Mouse (Mus musculus) adrenal gland, adult 18-20 months (tissue): ENCODE results near the gene Uchl1. TPM values are rescaled to one million over a fixed set of nuclear protein-coding genes. Genes with fewer than 3 reads are reported as not detected.

Experiments used
- DNase-seq, 2 experiments: peaks; one replicate each; pipeline ENCODE4 v3.0.0; 2021 to 2022; ENCODE audit warnings: low spot score in 2 of 2
- long read RNA-seq, 2 experiments: library from polyadenylated mRNA; stranded (forward); transcript quantifications; one replicate each; pipeline ENCODE4 v2.0.0; 2021
- total RNA-seq, 2 experiments: library from RNA; stranded (reverse); gene quantifications; 1 replicate in 1 of 2; 2 replicates in 1 of 2; pipeline ENCODE4 v1.2.3; 2021

The Uchl1 gene
- 100 to 1,000 TPM in 1 of 2 experiments, 10 to 100 TPM in 1; 55.1 to 104 TPM for total RNA-seq
- long read RNA-seq, experiment 1, partial matches to known transcripts = 1 of 28 reads
- long read RNA-seq, experiment 1, other reads (novel, unspliced or antisense) = 22 of 28 reads
- long read RNA-seq, experiment 2, transcript Uchl1-202 (7 exons, 980 nt) = major isoform, 6 of 65 reads
- long read RNA-seq, experiment 2, partial matches to known transcripts = 4 of 65 reads
- long read RNA-seq, experiment 2, other reads (novel, unspliced or antisense) = 55 of 65 reads

DNA sequence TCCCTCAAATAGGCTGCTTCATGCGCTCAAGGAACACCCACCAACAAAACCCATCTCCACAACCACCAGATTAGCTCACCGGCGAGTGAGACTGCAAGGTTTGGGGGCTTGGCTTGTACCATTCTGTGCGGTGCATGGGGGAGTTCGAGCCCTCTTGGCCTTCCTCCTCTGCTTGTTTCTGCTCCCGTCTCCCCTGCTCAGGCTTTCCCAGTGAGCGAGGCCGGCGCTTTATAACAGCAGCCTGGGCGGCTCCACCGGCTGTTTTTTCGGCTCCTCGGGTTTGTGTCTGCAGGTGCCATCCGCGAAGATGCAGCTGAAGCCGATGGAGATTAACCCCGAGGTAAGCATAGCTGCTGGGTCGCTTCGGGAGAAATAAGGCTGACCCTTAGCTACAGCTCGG is at the start of gene Uchl1:
Gene Uchl1 (plus strand): TSS at position 109 of the 400 bp plus-strand sequence.
- DNase-seq = peak; percentile 36 to 64

DNA sequence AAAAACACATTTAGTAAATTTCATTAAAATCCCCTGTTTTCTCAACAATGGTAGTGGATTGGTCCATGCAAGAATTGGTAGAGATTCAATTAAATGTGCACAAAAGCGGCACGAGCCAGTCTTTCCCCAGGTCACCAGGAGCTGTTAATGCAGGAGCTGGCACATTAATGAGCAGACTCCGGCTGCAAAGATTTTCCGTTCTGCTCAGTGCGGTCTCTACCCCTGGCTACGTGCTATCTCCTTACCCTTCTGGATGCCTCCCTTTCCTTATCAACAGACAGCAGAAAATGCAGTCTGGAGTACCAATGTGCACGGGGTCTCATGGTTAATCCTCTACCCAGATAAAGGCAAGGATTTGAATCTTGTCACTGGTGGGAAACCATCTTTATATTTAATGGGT is 48.1 kb upstream of the Uchl1 start:
- no peak for DNase-seq

DNA sequence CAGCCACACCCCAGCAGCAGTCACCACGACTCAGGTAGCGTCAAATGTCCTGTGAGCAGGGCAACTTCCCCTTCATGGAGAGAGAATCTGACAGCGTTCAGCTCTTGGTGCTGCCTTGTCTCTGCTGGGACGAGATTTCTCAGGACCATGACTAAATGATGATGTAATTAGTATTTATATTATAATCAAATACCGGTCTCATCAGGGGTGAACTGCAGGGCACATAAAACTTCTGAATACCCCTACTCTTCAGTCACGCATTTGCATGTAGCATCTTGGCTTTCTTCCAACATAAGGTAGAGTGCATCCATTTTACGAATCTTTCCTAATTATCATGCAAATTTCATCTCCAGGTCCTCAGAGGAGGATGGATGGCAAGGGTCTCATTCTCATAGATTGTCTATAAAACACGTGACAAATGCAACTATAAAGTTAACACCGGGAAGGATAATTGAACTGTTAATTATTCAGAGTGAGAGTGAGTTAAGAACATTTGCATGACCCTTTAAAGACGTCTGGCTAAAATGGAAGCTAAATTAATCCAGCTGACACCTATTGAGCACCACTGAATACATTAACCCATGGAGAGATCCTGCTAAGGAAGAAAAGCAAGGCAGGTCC is 40.3 kb upstream of the Uchl1 start:
- no peak for DNase-seq

DNA sequence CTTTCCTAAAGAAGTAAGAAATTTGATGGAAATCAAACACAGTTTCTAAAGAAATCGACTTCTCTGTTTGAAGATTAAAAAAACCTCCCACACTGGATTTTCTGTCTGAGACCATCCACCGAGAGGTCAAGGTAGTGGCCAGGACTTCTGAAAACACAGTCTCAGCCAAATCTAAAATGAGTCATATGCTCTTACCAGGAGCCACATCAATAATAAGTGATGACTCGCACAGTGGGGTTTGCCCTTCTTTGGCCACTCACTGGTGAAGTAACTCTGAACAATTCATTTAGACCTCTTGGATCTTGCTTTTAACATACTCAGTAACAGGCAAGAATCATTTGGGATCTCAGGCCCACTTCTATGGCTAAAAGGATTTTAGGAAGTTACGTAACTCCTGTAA is 33.7 kb upstream of the Uchl1 start:
- no peak for DNase-seq

DNA sequence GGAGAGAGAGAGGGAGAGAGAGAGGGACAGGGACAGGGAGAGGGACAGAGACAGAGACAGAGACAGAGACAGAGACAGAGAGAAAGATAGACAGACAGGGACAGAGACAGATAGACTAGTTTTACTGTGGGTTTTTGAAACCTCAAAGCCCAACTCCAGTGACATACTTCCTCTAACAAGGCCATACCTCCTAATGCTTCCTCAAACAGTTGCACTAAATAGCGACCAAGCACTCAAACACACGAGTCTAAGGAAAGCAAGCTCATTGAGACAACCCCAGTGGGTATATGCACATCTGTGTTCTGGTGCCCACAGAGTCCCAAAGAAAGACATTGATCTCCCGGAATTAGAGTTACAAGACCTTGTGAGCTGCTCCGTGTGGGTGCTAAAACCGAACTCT is 32.6 kb upstream of the Uchl1 start:
- DNase-seq = no peak

DNA sequence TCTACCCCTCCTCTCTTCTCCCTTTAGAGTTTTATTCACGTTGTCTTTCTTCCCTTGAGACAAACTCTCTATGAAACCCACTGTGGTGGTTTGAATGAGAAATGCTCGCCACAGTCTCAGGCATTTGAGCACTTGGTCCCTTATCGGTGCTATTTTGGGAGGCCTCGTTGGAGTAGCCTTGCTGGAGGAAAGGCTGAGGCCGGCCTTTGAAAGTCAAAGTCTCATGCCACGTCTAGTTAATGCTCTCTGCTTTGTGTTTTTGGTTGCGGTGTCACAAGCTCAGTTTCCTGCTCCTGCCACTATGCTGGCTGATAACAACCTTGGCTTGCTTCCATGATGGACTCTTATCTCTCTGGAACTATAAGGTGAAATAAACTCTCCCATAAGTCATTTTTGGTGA is 28.4 kb upstream of the Uchl1 start:
- no peak for DNase-seq

DNA sequence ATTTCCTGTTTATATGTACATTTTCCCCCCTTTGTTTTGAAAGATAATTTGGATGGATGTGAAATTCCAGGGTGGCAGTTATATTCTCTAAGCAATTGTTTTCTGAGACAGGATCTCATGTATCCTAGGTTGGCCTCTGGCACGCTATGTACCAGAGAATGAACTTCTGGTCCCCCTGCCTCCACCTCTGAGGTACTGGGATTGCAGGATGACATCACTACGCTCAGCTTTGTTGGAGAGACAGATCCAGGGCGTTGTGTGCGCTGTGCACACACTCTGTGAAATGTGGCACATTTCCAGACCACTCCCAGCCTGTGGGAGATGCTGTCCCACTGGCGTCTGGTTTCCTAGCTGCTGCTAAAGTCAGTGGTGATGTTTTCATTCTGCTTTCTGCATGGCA is 21.7 kb upstream of the Uchl1 start:
- DNase-seq = no peak

DNA sequence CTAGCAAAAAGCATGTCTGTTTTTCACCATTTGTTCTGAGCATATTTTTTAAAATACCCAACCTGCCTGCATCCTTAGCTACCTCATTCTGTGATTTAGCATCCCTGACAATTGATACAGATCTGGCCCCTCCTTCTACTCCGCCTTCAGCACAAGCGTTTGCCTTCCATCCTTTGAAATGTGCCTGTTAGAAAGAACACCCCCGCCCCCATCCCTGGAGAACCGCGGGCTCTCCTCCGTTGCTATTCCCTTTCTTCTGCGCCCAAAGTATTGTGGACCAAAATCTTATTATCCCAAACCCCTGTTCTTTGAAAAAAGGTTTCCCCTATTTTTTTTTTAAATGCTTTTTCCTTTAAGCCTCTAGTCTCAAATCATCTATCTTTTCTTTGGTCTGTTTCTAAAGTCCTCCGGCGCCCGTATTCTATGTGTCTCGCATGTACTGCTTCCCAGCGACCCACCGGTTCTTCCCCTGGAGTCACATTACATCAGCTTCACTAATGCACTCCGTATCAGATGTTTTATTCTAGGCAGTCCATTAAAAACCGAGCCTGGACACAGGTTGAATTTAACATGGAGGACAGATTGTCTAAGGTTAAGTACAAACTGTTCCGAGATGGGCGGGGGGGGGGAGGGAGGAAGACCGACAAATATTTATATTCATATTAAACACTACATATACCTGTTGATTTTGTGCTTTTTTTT is 551 bp upstream of the Uchl1 start:
- DNase-seq = no peak

DNA sequence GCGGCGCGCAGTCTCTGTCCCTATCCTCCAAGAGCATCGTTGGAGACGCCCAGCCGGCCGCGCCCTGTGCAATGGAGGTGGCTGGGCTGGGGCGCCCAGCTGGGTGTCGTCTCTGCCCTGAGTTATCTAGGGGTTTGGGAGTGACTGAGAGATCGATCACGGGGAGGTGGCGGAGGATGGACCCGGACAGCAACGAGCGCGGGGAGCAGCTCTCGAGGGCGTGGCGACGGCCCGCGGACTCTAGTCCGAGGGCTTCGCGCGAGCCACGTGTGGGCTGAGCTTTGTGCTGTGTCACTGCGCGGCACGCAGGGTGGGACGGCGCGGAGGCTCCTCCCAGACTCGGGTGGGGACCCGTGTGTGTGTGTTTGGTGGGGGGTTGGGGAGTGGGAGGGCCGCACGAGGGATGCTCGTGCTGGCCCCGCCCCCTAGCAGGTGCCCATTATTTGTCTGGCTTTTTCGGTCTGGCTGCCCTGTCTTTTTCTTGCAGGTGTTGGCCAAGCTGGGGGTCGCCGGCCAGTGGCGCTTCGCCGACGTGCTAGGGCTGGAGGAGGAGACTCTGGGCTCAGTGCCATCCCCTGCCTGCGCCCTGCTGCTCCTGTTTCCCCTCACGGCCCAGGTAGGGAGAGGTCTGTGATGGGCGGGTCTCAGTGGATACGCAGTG is 696 bp downstream of the Uchl1 start:
- DNase-seq = peak; percentile 39 to 50

DNA sequence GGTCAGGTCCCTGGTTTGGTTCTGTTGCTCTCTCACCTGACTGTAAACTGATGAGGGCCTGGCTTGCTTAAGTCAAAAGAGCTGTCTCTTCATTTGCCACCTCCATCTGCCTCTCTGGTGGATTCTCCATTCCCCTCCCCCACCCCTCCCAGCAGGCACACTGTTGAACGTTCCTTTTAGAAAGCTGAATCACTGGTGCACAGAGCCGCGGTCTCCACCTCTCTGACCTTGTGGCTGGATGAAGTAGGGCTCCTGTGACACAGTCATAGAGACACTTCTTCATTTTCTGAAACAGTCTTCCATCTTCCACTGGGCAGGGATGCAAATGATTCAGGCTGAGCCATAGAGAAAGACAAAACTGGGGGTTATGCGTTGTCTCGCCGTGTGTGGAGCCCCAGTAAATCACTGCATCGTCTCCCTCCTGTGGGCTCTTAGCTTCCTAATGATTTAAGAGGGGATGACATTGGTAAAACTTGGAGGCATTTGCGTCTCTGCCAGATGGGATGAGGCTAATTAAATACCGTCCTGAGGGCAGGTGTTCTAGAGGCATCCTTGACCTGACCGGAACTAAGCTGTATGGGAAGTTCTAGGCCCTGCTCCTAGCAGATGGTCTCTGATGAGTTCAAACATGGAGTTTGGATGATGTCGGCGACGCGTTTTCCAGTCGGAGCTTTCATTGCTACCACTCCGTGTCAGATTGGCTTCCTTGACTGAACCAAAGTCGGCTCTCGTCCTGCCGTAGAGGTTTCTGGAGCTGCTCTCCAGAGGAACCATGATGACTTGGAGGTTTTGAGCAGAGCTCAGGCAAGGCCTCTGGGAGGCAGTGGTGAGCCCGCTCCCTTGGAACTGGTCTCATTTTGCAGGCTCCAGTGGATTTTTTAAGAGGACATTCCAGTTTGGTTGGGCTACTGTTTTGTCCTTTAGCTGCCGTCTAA is 1.8 kb downstream of the Uchl1 start:
- DNase-seq = no peak

DNA sequence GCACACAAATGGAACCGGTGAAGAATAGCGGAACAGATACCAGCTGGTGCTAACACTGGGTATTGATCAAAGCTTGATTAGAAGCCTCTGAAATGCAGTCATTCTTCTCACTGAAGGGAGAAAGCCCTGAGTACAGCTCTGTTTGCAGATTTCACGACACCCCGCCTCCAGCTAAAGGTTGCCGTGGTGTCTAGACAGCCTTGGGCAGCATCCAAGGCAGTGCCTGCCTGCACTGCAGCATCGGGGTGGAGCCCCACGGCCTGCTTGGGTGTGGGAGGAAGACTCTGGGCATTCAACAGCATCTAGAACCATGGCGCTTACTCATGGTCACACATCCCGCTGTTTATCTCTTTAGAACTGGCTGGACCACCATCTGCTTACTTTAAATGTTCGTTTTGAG is 3.3 kb downstream of the Uchl1 start:
- peak; percentile 20 to 35 for DNase-seq

DNA sequence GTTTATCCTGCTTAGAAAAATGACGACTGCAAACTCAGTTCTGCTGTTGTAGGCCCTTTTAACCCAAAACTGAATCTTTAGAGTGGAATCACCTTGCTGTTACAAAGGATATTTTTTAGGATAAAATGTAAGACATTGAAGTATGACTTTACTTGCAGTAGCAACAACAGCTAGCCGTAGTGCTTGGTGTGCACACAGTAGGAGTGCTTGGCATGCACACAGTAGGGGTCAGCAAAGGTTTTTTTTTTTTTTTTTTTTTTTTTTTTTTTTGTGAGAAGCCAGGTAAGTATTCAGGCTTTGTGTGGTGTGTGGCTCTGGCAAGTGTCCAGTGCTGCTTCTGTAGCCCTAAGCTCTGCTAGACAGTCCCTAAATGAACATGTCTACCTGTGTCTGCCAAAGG is 10.0 kb downstream of the Uchl1 start:
- DNase-seq = no peak

DNA sequence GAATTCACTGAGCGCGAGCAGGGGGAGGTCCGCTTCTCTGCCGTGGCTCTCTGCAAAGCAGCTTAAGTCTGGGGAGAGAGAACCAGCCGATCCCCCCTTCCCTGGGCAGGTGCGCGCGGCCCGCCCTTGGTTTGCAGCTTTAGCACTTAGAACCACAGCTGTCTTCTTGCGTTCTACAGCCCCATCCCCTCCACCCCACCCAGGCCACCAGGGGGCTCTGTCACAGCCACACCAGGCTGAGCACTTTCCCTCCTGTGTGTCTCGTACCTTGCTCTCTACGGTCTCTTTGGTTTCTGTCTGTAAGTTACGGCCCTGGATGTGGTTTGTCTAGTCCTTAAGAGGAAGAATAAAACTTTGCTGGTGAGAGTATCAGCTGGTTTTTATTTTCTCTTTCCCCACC is 11.0 kb downstream of the Uchl1 start:
- DNase-seq = no peak

DNA sequence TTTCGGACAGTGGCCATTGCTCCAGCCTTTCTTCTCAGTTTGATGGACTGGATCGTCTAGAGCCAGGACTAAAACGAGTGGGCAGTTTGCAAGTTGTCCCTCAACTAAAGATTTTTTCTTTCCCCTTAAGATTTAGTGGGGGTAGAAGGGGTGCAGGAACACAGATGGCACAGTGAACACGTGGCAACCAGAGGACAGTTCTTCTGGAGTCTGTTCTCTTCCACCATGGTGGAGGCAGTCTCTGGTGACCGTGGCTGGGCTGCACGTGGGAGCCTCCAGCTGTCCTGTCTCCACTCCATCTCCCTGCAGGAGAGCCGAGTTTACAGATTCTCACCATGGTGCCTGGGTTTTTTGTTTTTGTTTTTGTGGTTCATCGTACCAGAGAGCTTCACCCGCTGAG is 11.8 kb downstream of the Uchl1 start:
- DNase-seq = no peak

DNA sequence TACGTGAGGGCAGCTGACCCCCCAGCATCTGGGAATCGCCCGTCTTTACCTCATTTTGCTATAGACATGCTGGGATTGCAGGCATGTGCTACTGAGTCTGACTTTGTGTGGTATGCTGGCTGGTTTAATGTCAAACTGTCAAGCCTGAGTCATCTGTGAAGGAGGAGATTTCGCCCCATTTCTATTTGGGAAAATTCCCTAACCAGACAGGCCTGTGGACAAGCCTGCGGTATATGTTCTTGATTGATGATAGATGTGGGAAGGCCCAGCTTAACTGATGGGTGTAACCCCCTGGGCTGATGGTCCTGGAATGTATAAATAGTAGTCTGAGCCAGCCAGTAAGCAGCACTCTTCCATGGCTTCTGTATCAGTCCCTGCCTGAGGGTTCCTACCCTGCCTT is 12.4 kb downstream of the Uchl1 start:
- DNase-seq = no peak

DNA sequence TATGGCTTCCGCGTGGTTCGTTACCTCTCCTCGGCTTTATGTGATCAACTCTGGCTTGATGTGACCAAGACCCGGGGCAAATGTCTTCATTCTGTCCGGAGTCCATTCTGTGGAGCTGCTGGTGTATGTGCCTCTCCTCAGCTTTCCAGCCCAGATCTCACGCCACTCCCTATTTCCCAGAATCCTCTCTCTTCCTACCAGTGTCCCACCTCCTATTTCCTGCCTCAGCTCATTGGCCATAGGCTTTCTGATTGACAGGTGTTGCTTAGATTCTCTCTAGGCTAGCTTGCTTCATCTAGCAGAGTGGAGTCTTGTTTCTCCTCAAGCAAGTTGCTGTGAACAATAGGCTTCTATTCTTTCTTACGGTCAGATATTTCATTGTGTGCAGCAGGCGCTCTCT is 13.9 kb downstream of the Uchl1 start:
- no peak for DNase-seq

DNA sequence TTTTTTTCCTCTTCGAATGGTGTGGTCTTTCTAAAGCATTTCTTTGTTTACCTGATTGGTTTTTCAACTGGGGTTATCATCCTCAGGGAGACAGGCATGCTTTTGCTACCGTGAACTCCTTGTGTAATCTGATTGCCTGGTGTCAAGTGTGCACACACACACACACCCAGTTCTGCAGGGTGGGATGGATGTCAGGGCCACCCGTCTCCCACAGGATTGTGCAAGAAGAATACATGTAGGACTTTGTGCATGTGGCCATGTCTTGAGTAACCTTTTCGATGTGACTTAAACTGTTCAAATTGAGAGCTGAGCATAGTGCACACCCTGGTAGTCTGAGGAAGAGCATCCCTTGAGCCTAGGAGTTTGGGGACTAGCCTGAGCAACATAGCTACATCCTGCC is 17.3 kb downstream of the Uchl1 start:
- no peak for DNase-seq

DNA sequence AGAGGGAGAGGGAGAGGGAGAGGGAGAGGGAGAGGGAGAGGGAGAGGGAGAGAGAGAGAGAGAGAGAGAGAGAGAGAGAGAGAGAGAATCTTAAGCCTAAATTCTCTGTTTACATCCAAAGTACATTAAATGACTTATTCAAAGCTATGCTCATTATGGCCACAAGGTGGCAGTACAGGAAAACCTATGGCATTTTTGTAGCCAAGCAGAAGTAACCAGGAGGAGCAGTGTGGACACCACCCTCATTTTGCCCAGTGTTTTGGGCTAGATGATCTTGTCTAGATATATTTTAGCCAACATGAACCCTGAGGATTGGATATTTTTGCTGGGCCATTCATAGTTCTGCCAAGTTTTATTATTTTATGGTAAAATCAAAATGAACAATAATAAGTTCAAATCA is 21.2 kb downstream of the Uchl1 start:
- peak; percentile 39 to 55 for DNase-seq

DNA sequence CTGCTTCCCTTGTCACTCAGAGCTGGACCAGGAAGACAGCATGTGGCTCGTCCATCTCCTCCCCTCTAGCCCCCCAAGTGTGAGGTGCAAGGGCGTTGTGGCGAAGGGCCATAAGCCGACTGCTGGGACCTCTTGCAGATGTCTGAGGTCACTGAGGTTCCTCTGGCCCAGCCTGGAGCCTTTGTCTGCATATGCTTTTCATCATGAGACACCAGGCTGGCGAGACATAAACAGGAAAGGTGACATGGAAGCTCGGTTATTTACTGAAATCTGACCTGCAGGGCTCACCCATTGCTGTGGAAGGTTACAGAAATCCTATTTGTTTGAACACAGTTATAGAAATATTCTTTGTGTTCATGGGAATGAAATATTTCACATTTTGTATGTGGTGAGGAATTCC is 24.0 kb downstream of the Uchl1 start:
- no peak for DNase-seq

DNA sequence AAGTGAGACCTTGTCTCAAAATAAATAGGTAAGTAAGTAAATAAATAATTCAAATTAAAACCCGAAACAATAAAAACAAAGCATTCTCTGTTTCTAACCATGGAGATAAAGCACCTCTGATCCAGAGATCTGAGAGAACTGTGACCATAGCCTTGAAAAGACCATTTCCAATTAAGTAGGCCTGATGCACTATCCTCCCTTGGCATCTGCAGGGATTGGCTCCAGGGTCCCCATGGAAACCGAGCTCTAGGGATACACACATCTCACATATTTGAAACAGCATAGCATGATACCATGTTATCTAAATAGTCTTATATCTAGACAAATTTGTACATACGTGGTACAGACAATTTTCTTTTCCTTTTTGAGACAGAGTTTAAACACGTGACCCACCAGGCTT is 26.1 kb downstream of the Uchl1 start:
- DNase-seq = no peak
